22 mouse cellular contexts compared by ENCODE assay signal in the genomic region with DNA sequence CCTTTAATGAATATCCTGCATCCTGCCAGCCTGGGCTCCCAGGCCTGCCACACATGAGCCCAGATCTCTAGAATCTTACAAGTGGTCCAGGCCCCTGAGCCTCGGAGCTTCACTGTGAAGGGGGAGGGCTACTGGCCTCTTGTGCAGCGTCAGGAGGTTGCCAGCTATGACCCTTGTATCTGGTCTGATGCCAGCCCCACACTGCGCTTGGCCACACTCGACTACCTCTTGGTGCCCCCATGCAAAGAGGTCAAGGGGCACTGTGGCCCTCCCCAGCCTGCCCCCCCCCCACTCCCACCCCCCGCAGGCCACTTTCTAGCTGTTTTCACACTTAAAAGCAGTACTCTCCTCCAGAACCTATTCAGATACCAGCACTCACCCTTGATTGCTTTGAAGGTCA. TPM values are rescaled to one million over a fixed set of nuclear protein-coding genes. Genes with fewer than 3 reads are reported as not detected.
"Had no signal": no experiment of that assay in that cellular context is flagged by ENCODE, and none has a peak within 500 bp of the region (broad histone marks: within the 10 kb centered on the region; RNA-seq: fewer than 3 reads in every experiment).

No protein-coding gene starts in this region.

- H3K4me3 ChIP-seq: limb, embryonic 13.5 days; liver, embryonic 15.5 days; midbrain, embryonic 15.5 days; neural tube, embryonic 13.5 days; stomach, embryonic 15.5 days had no signal

- DNase-seq: layer of hippocampus, adult 9-11 months; layer of hippocampus, postnatal 36 days; left cerebral cortex, postnatal 4 days; lung, embryonic 14.5 days; lung, postnatal 10 days; lung, postnatal 4 days; right cerebral cortex, postnatal 14 days; thymus, postnatal 36 days had no signal

- H3K27me3 ChIP-seq: stomach, embryonic 15.5 days had no signal

- ATAC-seq: intestine, embryonic 16.5 days; midbrain, embryonic 15.5 days had no signal

- H3K36me3 ChIP-seq: limb, embryonic 13.5 days; liver, embryonic 15.5 days; midbrain, embryonic 15.5 days; neural tube, embryonic 13.5 days; stomach, embryonic 15.5 days had no signal

- H3K4me1 ChIP-seq: midbrain, embryonic 15.5 days had no signal

- H3K9ac ChIP-seq: limb, embryonic 13.5 days; liver, embryonic 15.5 days; lung, embryonic 14.5 days; midbrain, embryonic 15.5 days; neural tube, embryonic 13.5 days; stomach, embryonic 15.5 days had no signal

- H3K27ac ChIP-seq: limb, embryonic 13.5 days; liver, embryonic 15.5 days; midbrain, embryonic 15.5 days; neural tube, embryonic 13.5 days; stomach, embryonic 15.5 days had no signal

- H3K9me3 ChIP-seq: limb, embryonic 13.5 days; liver, embryonic 15.5 days; midbrain, embryonic 15.5 days; neural tube, embryonic 13.5 days; stomach, embryonic 15.5 days had no signal

- H3K4me2 ChIP-seq: limb, embryonic 13.5 days; liver, embryonic 15.5 days; lung, embryonic 14.5 days; midbrain, embryonic 11.5 days; midbrain, embryonic 15.5 days; neural tube, embryonic 13.5 days; stomach, embryonic 15.5 days had no signal

RNA-seq across cellular contexts. Expression of a gene that starts 3.9 kb away (rescaled TPM):
- total RNA-seq: layer of hippocampus, adult 18-20 months; layer of hippocampus, postnatal 36 days; left cerebral cortex, adult 8-10 months; left cerebral cortex, postnatal 4 days; liver, adult 2 months; megakaryocyte, adult 5-6 weeks; monocyte, adult 5-6 weeks had no signal
- polyA plus RNA-seq: liver, adult 2 months; midbrain, embryonic 11.5 days; midbrain, embryonic 15.5 days; neural tube, embryonic 13.5 days; testis, adult 2 months had no signal

RNA-seq across cellular contexts. Expression of a gene that starts 7.8 kb away (rescaled TPM):
- total RNA-seq: layer of hippocampus, adult 18-20 months; layer of hippocampus, postnatal 36 days; left cerebral cortex, adult 8-10 months; left cerebral cortex, postnatal 4 days; monocyte, adult 5-6 weeks had no signal
- polyA plus RNA-seq: limb, embryonic 13.5 days; lung, embryonic 14.5 days; midbrain, embryonic 11.5 days; midbrain, embryonic 15.5 days; neural tube, embryonic 13.5 days; thymus, postnatal 0 days had no signal
